Mouse (Mus musculus) hindbrain, embryonic 16.5 days (tissue): ENCODE data around the gene Eng. TPM values are rescaled to one million over a fixed set of nuclear protein-coding genes. Genes with fewer than 3 reads are reported as not detected.
A peak's percentile ranks its signal among the peaks of the same experiment; 100 is the strongest.

Experiments used
- ATAC-seq: fragments of 200-750 bp; cut with Nextera tagmentation; 2 replicates; pipeline ENCODE4 v1.8.0; 2017; ENCODE audit warnings: moderate TSS enrichment, moderate library complexity
- H3K27ac ChIP-seq: fragments of 300-500 bp; sonication (generic); 2 replicates; pipeline ENCODE4 v1.5.1; 2014; ENCODE audit warnings: low read depth, mild to moderate bottlenecking, control low read depth, low read length, moderate library complexity
- H3K27me3 ChIP-seq: fragments of 300-500 bp; sonication (generic); replicated peaks from 2 replicates; pipeline ENCODE4 v1.6.1; 2014; ENCODE audit warnings: low read length; ENCODE audit not compliant: control insufficient read depth, insufficient read depth
- H3K36me3 ChIP-seq: fragments of 300-500 bp; sonication (generic); 2 replicates; pipeline ENCODE4 v1.6.1; 2014; ENCODE audit warnings: mild to moderate bottlenecking, low read length, moderate library complexity, mixed read lengths; ENCODE audit not compliant: control insufficient read depth, insufficient read depth
- H3K4me1 ChIP-seq: fragments of 300-500 bp; sonication (generic); 2 replicates; pipeline ENCODE4 v1.6.1; 2014; ENCODE audit warnings: low read depth, low read length; ENCODE audit not compliant: control insufficient read depth, insufficient read depth
- H3K4me2 ChIP-seq: fragments of 300-500 bp; sonication (generic); 2 replicates; pipeline ENCODE4 v1.6.1; 2014; ENCODE audit warnings: mild to moderate bottlenecking, low read length, control low read depth, moderate library complexity
- H3K4me3 ChIP-seq: fragments of 300-500 bp; sonication (generic); 2 replicates; pipeline ENCODE4 v1.5.1; 2014; ENCODE audit warnings: mild to moderate bottlenecking, low read length, control low read depth, moderate library complexity
- H3K9ac ChIP-seq: fragments of 300-500 bp; sonication (generic); 2 replicates; pipeline ENCODE4 v1.6.1; 2014; ENCODE audit warnings: low read depth, mild to moderate bottlenecking, control low read depth, low read length, moderate library complexity
- H3K9me3 ChIP-seq: fragments of 300-500 bp; sonication (generic); 2 replicates; pipeline ENCODE4 v1.6.1; 2014; ENCODE audit warnings: mild to moderate bottlenecking, low read length, moderate library complexity; ENCODE audit not compliant: control insufficient read depth
- WGBS: fragments of 180-500 bp; shearing (Covaris S2); extraction: QIAGEN DNeasy Blood & Tissue Kit; methylation state at CpG from one replicate; pipeline ENCODE4 v1.1.7; 2014; 5-methylcytosine and 5-hydroxymethylcytosine counted together
- polyA plus RNA-seq: library from polyadenylated mRNA; unstranded; fragments of >200 nt; fragmentation: Nextera tagmentation; extraction: Ambion mirVana; gene quantifications from 2 replicates; pipeline ENCODE4 v1.2.1, GENCODE M21; 2015

Gene Eng
- polyA plus RNA-seq, 1 experiment from 2014 or later, result 34.2 TPM

DNA sequence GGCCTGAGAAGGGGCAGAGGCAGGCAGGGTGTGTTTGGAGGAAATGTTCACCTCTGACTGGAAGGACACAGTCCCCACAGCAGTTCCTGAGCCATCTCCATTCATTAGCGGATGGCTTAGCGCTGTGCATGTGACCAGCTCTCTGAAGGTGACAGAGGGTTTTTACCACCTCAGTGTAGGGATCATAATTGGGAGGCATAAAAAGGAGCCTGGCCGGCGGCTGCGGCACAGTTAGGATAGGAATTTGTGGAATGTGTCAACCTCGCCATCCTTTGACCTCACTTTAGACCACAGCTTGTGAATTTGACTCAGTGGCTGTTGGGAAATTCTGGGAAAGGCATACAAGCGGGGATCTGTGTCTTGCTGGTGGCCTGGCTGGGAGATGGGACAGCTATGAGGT is 7.4 kb downstream of the Eng start:
- Histone ChIP-seq H3K9me3 (no peaks in the 10 kb centered on the region), H3K4me3 (no peak overlapping the region), H3K27me3 (no peaks in the 10 kb centered on the region), H3K36me3 (no peaks in the 10 kb centered on the region), H3K4me1 (no peaks in the 10 kb centered on the region), H3K4me2 (no peak overlapping the region), H3K27ac (no peak overlapping the region), H3K9ac (no peak overlapping the region)
- ATAC-seq, result no peak
- 49% methylated on average over 7 of the region's 7 CpGs for WGBS

- no peaks in the 10 kb centered on the region for H3K36me3 ChIP-seq
- no peaks in the 10 kb centered on the region for H3K9me3 ChIP-seq
- no peak for ATAC-seq
- H3K27me3 ChIP-seq, result no peaks in the 10 kb centered on the region
- no peak overlapping the region; the same call in 1 of the 2 replicates for H3K9ac ChIP-seq
- H3K4me1 ChIP-seq, result no peaks in the 10 kb centered on the region
- H3K27ac ChIP-seq, result peak overlapping the region; percentile 5
- no peak overlapping the region for H3K4me3 ChIP-seq
- no peak overlapping the region for H3K4me2 ChIP-seq
- WGBS, result 78% methylated on average over 14 of the region's 14 CpGs
Measured at GRCm38 (mm10) chr2:32654743-32655393, 8.5 kb downstream of the Eng start.

- ATAC-seq, result no peak
- Histone ChIP-seq H3K4me3 (no peak overlapping the region), H3K4me1 (no peaks in the 10 kb centered on the region), H3K27ac (peak overlapping the region; percentile 5; the same call in 1 of the 2 replicates), H3K36me3 (no peaks in the 10 kb centered on the region), H3K9ac (no peak overlapping the region), H3K9me3 (no peaks in the 10 kb centered on the region), H3K4me2 (no peak overlapping the region), H3K27me3 (no peaks in the 10 kb centered on the region)
- WGBS, result 85% methylated on average over 3 of the region's 3 CpGs
Measured at GRCm38 (mm10) chr2:32655394-32655744, 9.0 kb downstream of the Eng start.

GRCm38 (mm10) chr2:32655826-32656225 is 9.4 kb downstream of the Eng start:
- 66% methylated on average over 12 of the region's 12 CpGs for WGBS
- Histone ChIP-seq H3K27ac (no peak overlapping the region), H3K4me2 (no peak overlapping the region), H3K9me3 (no peaks in the 10 kb centered on the region), H3K36me3 (no peaks in the 10 kb centered on the region), H3K4me1 (no peaks in the 10 kb centered on the region), H3K4me3 (no peak overlapping the region), H3K27me3 (no peaks in the 10 kb centered on the region), H3K9ac (no peak overlapping the region)
- no peak for ATAC-seq

DNA sequence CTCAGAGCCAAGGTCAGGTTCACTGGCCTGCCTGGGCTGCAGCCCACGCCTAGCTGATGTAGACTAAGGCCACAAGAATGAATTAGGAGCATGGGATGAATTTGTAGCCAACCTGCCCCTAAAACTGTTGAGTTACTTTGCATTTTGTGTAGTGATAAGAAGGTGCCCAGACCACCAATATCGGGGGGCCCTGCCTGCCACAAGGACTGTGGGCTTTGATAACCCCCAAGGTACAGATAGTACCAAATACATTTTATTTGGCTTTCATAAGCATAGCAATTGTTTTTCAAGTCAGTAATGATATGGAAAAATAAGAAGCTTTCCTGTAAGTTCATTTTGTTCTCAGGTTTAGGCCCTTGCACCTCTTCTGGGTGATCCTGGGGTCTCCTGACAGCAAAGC is 12.5 kb downstream of the Eng start:
- no peak overlapping the region for H3K9ac ChIP-seq
- no peak overlapping the region for H3K4me2 ChIP-seq
- no peaks in the 10 kb centered on the region for H3K4me1 ChIP-seq
- ATAC-seq, result no peak
- H3K27ac ChIP-seq, result no peak overlapping the region
- H3K36me3 ChIP-seq, result no peaks in the 10 kb centered on the region
- no peaks in the 10 kb centered on the region for H3K27me3 ChIP-seq
- no peaks in the 10 kb centered on the region for H3K9me3 ChIP-seq
- 94% methylated on average over 2 of the region's 2 CpGs for WGBS
- no peak overlapping the region for H3K4me3 ChIP-seq

GRCm38 (mm10) chr2:32661509-32662107 is 15.2 kb downstream of the Eng start:
- Histone ChIP-seq H3K4me1 (no peaks in the 10 kb centered on the region; the same call in 1 of the 2 replicates), H3K27me3 (no peaks in the 10 kb centered on the region), H3K4me2 (no peak overlapping the region), H3K36me3 (no peaks in the 10 kb centered on the region), H3K9me3 (no peaks in the 10 kb centered on the region), H3K9ac (no peak overlapping the region), H3K4me3 (no peak overlapping the region), H3K27ac (no peak overlapping the region)
- 59% methylated on average over 7 of the region's 7 CpGs for WGBS
- ATAC-seq, result no peak

DNA sequence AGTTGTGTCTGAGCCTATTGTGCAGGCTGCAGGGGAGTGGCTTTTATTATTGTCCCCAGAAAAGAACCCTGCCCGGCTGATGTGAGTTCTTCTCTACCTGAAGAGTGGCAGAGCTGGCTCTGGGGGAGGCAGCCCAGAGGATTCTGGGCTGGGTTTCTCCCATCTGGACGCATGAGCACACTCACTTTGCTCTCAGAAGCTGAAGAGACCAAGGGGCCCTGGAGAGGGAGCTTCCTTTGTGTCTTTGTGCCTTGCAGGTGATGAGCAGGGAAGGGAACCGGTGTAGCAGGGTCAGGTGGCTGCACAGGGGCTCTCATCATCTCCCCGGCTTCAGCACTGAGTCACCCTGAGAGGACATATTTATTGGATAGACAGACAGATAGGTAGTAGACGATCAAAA is 15.9 kb downstream of the Eng start:
- Histone ChIP-seq H3K4me1 (no peaks in the 10 kb centered on the region; the same call in 1 of the 2 replicates), H3K9ac (no peak overlapping the region), H3K27me3 (no peaks in the 10 kb centered on the region), H3K9me3 (no peaks in the 10 kb centered on the region), H3K27ac (no peak overlapping the region), H3K4me2 (no peak overlapping the region), H3K4me3 (no peak overlapping the region), H3K36me3 (no peaks in the 10 kb centered on the region)
- 61% methylated on average over 5 of the region's 5 CpGs for WGBS
- no peak for ATAC-seq

GRCm38 (mm10) chr2:32665345-32665744 is 18.9 kb downstream of the Eng start:
- no peaks in the 10 kb centered on the region; the same call in 1 of the 2 replicates for H3K4me1 ChIP-seq
- H3K27me3 ChIP-seq, result no peaks in the 10 kb centered on the region
- H3K9ac ChIP-seq, result no peak overlapping the region
- H3K27ac ChIP-seq, result no peak overlapping the region
- H3K9me3 ChIP-seq, result no peaks in the 10 kb centered on the region
- no peak overlapping the region for H3K4me2 ChIP-seq
- WGBS, result 68% methylated on average over 8 of the region's 8 CpGs
- no peak overlapping the region for H3K4me3 ChIP-seq
- no peaks in the 10 kb centered on the region for H3K36me3 ChIP-seq
- ATAC-seq, result no peak

GRCm38 (mm10) chr2:32665853-32666252 is 19.5 kb downstream of the Eng start:
- Histone ChIP-seq H3K4me2 (no peak overlapping the region), H3K36me3 (no peaks in the 10 kb centered on the region), H3K9ac (no peak overlapping the region), H3K4me3 (no peak overlapping the region), H3K27ac (no peak overlapping the region), H3K4me1 (no peaks in the 10 kb centered on the region; the same call in 1 of the 2 replicates), H3K27me3 (no peaks in the 10 kb centered on the region), H3K9me3 (no peaks in the 10 kb centered on the region)
- 86% methylated on average over 6 of the region's 6 CpGs for WGBS
- no peak for ATAC-seq
